Mouse (Mus musculus): ENCODE data around the gene Dvl1.

Gene Dvl1

GRCm38 (mm10) chr4:155846871-155847578 lies at the start of gene Dvl1:
Gene Dvl1, plus strand, starts transcription at chr4:155847402.
- peak; percentile 88 to 98 for DNase-seq

DNA sequence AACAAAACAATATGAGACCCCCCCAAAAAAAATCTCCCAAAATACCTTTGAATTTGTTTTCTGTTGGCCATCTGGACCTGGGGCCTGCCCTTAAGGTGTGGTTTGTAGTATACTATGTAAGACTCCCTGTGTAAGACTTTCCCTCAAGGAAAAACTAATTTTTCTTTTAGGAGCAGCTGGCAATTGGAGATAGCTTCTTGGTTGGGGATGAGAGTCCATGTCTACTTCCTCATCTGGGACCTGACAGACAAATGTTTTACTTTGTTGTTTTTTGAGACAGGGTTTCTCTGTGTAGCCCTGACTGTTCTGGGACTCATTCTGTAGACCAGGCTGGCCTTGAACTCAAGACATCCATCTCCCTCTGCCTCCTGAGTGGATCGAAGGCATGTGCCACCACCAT lies 45.1 kb upstream of the Dvl1 start:
- no peak for DNase-seq

DNA sequence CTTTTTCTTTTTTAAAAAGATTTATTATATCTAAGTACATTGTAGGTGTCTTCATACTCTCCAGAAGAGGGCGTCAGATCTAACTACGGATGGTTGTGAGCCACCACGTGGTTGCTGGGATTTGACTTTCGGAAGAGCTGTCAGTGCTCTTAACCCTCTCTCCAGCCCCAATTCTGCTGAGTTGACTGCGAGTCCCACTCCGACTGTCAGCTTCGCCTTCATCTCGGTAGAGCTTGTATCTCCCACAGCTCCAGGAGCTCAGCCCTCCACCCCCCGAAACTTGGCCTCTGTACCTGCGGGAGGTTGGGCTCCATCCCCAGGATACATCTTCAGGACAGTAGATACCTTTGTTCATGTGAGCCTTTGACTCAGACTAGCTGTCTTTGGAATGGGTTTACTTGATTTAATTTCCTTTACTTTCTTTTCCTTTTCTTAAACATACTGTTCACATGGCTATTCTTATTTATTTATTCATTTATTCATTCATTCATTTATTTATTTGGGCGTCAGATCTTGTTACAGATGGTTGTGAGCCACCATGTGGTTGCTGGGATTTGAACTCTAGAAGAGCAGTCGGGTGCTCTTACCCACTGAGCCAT lies 44.4 kb upstream of the Dvl1 start, which contains the start of gene Mrpl20:
Gene Mrpl20, plus strand, starts transcription at position 138 of the 599 bp plus-strand sequence.
- no peak for DNase-seq

- DNase-seq, result peak; percentile 93 to 98
These were observed 43.7 kb upstream of the Dvl1 start for GRCm38 (mm10) chr4:155803340-155804041.

DNA sequence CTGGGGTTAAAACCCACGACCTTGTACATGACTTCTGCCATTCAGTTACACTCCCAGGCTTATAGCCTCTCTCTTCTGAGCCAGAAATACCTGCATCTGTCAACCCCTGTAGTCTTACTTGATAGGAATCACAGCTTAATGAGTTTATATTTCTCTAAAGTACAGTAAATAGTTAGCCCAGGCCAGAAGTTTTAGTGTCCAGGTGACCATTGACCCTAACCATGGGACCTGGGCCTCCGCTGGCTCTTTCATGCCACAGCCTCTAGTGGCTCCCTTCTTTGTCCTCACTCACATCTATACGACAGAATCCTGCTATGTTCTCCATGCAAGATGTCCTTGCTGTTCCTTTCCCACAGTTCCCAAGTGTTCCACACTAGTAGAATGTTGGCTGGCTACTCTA lies 39.4 kb upstream of the Dvl1 start:
- DNase-seq, result no peak

DNA sequence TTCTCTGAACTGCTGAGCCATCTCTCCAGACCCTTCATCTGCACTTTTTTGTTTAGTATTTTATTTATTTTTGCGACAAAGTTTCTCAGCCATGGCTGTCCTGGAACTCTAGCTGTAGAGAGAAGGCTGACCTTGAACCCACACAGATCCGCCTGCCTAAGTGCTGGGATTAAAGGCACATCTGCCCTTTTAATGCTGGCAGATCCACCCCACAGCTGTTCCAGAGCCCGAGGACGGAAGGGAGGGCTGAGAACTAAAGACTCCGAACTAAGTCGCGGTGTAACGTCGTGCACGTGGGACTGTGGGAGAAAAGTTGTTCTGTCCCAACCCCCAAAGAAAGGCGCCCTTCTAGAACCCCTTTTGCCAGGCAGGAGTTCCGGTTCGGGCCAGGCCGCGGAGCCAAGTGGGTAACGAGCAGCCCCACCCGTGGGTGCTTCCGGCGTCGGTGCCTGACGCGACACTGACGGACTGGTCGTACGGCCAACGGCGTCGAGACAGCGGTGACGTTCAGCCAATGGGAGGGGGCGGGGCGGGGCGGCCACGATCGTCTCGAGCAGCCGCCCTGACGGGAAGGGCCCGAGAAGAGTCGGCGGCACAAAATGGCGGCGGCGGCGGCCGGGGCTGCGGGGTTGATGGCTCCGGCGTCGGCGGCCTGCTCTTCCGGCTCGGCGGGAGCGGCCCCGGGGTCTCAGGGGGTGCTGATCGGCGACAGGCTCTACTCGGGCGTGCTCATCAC lies 35.1 kb upstream of the Dvl1 start, which contains the start of gene Ccnl2:
Gene Ccnl2, plus strand, starts transcription at position 561 of the 736 bp plus-strand sequence.
- peak; percentile 91 to 93 for DNase-seq

DNA sequence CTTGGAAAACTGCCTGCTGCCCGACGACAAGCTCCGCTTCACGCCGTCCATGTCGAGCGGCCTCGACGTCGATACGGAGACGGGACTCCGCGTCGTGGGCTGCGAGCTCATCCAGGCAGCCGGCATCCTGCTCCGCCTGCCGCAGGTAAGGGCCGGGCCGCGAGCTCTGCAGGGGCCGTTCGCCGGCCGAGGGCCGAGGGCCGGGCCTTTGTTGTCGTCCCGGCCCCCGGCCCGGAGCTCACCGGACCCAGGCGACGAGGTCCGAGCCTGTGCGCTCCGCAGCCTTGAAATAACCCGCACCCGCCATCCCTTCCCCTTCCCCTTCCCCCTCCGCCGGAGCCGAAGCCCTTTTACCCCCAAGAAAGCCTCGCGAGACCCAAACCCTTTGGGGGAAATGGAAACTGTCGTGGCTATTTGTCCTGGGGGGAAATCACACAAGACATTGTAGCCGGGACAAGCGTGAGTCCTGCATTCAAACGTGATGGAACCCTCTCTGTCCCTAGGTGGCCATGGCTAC lies 34.5 kb upstream of the Dvl1 start:
- DNase-seq, result no peak

DNA sequence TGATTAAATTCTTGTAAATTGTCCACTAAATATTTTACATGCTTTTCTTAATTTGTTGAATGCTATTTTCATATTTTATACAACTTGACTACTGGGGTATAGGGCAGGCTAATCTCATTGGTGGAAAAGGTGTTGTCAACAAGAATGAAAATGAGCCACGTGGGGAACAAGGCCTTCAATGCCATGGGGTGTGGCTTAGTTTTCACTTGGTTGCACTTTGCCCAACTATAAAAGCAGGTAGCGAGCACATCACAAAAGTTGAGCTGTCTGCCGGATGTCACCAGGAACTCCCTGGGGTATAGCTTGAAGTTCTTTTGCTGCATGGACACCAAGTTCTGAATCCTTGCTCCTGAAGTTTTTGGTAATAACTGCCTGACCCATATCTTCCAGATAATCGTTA lies 29.7 kb upstream of the Dvl1 start:
- DNase-seq, result no peak

DNA sequence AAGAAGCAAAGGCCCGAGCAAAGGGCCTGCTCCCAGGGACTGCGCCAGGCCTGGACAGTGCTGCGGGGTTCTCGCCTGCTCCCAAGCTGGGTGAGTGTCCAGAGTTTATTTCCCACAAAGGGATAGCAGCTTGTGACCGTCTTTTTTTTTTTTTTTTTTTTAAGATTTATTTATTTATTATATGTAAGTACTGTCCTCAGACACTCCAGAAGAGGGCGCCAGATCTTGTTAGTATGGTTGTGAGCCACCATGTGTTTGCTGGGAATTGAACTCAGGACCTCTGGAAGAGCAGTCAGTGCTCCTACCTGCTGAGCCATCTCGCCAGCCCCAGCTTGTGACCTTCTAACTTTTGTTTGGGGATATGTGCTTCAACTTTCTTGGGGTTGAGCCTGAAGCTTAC lies 26.2 kb upstream of the Dvl1 start:
- no peak for DNase-seq

- no peak for DNase-seq
These were observed 23.8 kb upstream of the Dvl1 start for GRCm38 (mm10) chr4:155823443-155823842.

- DNase-seq, result no peak
These were observed 17.3 kb upstream of the Dvl1 start for GRCm38 (mm10) chr4:155829866-155830265.

DNA sequence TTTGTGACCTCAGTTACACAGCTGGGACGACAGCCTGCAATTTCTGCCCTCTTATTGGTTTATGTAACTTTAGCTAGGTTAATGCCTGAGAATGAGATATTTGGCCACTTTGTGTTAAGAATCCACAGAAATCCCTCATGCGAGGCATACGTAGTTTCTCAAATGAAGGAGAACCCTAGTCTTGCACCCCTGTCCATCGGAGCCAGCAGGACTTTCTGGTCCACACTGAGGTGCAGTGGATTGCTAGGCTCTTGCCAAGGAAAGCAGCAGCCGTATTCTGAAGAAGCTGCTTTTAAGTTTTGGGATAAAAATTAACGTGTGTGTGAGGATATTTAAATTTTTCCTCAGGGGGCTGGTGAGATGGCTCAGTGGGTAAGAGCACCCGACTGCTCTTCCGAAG lies 16.6 kb upstream of the Dvl1 start:
- no peak for DNase-seq

DNA sequence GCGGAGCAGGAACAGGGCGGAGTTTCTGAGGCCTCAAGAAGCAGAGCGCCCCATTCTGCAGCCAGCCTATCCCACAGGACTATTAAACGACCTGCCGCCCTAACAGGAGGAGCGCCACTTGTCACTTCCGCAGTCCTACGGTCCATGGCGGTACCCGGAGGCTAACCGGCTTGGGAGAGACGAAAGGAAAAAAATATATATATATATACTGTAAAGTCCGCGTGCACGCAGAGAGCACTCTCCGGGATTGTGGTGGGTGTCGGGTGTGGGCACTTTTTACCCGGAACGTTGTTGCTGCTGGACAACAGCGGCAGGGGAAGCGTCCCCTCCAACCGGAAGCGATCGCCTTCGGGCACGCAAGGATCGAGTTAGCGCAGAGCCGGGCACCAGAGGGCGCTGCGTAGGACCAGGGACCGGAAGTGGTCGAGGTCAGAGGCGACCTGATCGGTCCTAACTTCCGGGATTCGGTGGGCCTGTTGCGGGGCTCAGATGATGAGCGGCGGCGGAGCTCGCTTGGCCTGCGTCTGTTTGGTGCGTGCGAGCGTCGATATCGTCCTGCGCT lies 15.9 kb upstream of the Dvl1 start, which contains the start of gene Aurkaip1:
Gene Aurkaip1, plus strand, starts transcription at position 68 of the 562 bp plus-strand sequence.
- peak; percentile 96 for DNase-seq

- peak in 1 of 2 experiments; percentile 36 for DNase-seq
These were observed 15.4 kb upstream of the Dvl1 start for GRCm38 (mm10) chr4:155831831-155832230.

DNA sequence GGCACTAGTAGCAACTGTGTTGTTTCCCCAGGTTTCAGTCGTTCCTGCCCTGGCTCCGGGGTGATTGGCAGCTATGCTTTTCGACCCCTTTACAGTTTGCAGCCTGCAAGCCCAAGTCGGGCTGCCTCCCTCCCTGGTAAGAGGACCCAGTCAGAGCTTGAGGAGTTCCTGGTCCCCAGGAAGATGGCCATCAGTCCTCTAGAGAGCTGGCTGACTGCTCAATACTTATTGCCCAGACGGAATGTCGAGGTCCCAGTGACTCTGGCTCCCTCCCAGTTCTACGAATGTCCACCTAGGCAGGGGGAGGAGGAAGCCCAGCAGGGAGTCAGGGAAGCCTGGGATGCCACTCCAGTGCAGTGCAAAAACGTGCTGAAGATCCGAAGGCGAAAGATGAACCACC lies 14.9 kb upstream of the Dvl1 start:
- DNase-seq, result no peak

GRCm38 (mm10) chr4:155833234-155833633 lies 14.0 kb upstream of the Dvl1 start:
- no peak for DNase-seq

- DNase-seq, result peak; percentile 57 to 66
These were observed 13.4 kb upstream of the Dvl1 start for GRCm38 (mm10) chr4:155833836-155834235.

GRCm38 (mm10) chr4:155837404-155838010 lies 9.7 kb upstream of the Dvl1 start:
- no peak for DNase-seq

GRCm38 (mm10) chr4:155838187-155839153 lies 8.7 kb upstream of the Dvl1 start:
- DNase-seq, result no peak

DNA sequence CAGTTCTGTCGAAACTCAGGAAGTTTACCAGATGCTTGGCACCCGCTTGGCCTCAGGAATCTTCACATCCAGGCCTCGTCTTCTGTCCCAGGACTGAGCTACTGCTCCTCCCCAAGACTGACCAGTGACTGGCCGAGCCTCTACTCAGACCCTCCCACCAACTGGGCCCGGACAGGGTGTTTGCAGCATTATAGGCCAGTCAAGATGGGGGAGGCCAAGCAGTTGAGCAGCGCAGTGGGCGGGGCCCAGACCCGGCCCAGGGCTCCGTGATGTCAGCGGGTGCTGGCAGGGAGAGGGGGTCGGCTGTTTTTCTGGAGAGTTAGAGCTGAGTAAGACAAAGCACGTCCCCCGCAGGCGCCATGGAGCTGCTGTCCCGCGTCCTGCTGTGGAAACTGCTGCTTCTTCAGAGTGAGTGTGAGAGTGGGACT lies 7.7 kb upstream of the Dvl1 start, which contains the start of gene Mxra8:
Gene Mxra8, plus strand, starts transcription at position 198 of the 428 bp plus-strand sequence.
- DNase-seq, result peak in 1 of 2 experiments; percentile 21

Data from cerebellum, adult 18-20 months (tissue).